Mouse (Mus musculus) telencephalon, adult 2 months (tissue): ENCODE results near the gene Fcrla.
"Not testable (repeated sequence)": the region's sequence is repeated elsewhere in the genome, so short reads cannot be mapped to it uniquely, and the experiment has no call there.

Source experiments
- DNase-seq: peaks from one replicate; pipeline ENCODE4 v3.0.0-alpha.2; 2011; ENCODE audit warnings: low read depth, low spot score

Gene Fcrla

DNA sequence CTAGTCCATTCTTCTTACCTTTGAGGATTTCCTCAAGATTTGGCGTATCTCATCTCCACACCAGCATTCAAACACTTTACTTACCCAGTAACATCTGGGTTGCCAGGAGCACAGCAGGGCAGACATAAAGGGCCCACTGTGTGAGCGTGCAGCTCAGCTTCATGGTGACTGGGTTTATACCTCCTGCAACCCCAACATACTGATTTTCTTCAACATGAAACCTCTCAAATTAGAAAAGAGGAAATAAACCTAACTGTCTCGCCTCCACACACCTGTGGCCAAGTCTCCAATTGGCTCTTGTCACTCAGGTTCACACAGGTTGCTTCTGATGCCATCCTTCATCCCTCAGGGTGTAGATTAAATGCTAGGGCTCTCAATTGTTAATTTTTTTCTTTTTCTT, at the start of gene Fcrla:
Gene Fcrla (minus strand): TSS at position 206 of the 400 bp plus-strand sequence.
- DNase-seq, result no peak

DNA sequence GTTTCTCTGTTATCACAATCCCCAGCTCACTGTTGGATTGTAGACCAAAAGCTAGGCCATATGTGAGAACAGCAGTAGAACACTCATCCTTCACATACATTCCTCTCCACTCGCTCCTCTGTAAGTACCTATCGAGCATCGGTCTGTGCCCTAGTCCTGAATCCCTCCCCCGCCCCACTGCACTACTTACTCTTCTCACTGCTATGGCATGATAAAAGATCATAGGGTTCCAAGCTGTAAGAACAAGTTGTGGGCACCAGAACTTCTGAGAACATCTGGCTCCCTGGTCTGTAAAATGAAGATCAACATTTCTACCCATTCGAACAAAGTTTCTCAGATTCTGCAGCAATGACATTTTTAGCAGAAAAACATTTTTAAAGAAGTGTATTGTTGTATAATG, 49.1 kb upstream of the Fcrla start, which contains the start of gene Fcgr2b:
Gene Fcgr2b (minus strand): TSS at position 101 of the 400 bp plus-strand sequence.
- DNase-seq, result no peak

DNA sequence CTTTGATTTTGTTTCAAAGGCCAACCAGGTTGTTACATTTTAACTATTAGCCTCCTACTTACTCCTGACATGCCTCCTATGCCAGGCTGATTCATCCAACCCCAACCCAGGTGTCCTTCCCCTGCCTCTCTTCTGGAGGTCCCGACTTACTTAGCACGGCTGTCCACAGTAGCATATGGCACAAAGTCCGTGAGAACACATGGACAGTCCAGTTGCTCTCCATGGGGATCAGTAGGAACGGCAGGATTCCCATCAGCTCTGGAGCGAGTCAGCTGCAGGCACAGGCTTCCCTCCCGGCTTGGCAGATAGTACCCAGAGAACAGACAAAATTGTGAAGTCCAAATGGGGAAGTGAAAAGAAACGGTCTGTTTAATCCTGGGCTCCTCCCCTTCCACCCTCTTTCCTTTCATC, 48.4 kb upstream of the Fcrla start:
- DNase-seq, result no peak

DNA sequence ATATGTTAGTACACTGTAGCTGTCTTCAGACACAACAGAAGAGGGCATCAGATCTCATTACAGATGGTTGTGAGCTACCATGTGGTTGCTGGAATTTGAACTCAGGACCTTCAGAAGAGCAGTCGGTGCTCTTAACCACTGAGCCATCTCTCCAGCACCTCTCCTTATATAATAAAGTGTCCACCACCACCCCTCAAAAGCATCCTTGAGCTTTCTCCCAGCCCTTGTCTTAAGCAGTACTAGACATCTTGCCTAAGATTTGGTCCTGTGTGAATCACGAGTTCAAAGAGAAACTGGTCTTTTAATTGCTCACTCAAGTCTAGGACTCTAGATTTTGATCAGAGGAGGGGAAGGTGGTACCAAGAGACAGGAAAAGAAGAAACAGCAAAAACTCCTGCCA, 48.0 kb upstream of the Fcrla start:
- DNase-seq, result not testable (repeated sequence)

DNA sequence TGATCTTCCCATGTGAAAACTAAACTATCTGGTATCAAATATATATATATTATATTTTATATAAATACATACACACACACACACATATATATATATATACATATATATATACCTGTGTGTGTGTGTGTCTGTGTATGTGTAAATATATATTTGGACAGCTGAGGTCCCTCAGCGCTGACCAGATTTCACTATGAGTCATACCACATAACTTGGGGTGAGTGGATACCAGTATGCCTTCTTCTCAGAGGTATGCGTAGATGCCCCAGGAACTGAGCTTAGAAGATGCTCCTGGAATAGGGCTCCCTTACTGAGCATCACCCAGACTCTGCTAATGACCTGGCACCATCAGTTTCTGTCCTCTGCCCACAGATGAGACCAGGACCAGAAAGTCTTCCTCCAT, 47.4 kb upstream of the Fcrla start:
- no peak for DNase-seq

DNA sequence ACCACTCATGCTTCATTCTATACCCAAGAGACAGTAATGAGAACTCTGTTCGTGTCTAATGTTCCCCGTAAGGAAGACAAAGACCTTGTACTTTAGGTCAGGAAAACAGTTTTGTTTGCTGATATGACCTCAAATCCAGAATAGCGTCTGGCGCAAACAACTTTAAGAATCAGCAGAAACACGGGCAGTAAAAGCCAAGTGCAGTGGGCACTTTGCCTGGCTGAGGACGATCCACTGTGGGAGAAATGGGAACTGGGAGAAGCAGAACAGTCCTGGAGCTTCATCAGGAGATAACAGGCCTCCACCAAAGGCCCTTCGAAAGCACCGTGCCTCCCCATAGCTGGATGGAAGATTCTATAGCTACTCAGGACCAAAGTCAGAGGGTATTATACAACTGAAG, 46.8 kb upstream of the Fcrla start:
- no peak for DNase-seq

DNA sequence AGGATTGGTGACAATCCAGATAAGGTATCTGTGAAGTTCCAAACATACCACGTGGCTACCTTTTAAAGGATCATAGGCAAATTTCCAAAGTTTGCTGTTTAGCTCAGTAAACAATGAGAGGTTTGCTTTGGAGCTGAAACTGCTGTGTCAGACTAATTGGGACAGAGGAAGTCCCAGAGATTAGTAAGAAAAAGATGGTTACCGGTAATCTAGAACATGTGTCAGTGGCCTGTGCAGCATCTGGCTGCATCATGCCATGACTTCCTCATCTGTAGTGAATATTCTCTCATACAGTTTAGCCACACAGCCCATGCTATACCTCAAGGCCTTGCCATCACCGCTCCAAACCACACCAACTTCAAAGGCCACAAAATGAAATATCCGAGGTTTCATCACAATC, 45.6 kb upstream of the Fcrla start:
- no peak for DNase-seq

DNA sequence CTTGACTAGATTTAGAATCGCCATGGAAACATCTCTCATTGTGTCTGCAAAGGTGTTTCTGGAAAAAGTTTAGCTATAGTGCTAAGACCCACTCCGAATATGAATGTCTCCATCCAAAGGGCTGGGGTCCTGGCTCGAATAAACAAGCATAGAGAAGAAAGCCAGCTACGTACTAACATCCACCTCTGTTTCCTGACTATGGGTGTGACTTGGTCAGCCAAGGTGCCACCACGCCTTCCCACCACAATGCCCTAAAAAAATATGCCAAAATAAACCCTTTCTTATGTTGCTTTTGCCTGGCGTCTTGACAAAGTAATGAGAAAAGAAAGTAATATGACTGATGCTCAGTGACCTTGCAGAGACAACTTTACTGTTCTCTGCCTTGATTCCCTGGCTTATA, 45.1 kb upstream of the Fcrla start:
- no peak for DNase-seq

DNA sequence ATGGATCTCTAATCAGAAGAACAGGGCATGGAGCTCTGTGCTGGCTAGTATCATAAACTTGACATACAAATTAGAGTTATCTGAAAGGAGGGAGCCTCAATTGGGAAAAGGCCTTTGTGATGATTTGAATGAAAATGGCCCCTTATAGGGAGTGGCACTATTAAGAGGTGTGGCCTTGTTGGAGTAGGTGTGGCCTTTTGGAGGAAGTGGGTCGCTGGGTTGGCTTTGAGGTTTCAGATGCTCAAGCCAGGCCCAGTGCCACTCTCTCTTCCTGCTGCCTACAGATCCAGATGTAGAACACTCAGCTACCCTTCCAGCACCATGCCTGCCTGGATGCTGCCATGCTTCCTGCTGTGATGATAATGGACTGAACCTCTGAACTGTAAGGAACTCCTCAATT, 41.2 kb upstream of the Fcrla start:
- DNase-seq, result no peak

DNA sequence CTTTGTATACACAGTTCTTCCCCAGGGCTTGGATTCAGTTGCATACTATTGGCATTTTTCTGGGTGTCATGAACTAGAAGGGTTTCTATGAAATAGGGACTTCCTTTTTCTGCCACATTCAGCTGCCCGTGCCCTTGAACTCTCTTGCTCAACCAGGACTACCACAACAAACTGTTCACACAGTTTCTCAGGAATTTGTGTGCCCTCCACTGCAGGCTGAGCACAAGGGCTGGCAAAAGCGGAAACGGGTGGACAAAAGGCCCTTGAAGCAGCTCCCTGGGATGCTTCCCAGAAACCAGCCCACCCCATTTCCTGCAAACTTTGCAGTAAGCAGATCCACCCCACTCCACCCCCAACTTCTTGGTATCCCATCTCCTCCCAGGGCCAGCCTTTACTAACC, 40.2 kb upstream of the Fcrla start:
- no peak for DNase-seq

DNA sequence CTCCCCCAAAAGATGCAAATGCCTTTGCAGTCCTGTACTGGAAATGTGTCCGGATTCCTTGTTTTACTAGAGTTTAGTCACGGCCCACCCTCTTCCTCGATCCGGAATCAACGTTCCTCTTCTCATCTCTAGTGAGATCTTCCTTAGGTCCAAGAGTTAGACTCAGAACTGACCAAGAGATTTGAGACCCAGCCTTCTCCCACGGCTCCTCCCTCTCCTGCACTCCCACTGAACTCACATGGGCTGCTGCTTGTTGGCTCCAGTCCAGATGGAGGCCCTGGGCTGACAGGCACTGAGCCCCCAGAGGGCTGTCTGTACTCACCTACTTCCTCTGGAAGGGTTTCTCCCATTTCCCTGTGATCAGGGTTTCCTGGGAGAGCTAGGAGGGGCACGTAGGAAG, 35.7 kb upstream of the Fcrla start:
- DNase-seq, result no peak

DNA sequence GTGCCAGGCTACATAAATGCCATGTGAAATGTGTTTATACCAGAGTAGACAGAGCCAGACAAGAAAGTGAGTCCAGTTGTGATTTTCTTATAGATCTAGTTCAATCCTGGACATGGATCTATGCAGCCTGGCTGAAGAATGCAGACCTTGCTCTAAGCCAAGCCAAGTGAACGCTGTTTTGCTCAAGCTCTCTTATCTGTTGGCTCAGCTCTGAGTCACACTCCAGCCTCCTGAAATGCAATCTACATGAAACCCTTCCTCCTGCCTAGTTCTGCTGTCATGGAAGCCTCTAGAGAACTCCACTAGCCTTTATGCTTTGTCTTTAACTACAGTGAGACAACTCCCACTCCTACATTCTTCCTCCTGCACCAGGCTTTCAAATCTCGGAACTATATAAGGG, 34.9 kb upstream of the Fcrla start:
- DNase-seq, result no peak

DNA sequence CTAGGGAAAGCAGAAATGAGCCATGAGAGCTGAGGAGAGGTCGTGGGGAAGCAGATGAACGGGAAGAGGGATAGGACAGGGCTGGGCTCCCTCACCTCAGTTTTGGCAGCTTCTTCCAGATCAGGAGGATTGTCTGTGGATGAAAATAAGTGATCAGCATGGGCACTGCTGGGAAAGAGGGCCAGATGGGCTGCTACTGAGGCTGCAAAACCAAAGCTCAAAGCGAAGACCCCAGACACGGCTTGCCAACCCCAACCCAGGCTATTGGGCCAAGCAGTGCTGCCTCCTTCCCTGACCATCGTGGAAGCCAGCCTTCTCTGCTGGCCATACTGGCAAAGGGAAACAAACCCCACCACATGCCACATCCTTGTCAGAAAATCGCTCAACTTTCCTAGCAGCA, 33.7 kb upstream of the Fcrla start:
- no peak for DNase-seq

DNA sequence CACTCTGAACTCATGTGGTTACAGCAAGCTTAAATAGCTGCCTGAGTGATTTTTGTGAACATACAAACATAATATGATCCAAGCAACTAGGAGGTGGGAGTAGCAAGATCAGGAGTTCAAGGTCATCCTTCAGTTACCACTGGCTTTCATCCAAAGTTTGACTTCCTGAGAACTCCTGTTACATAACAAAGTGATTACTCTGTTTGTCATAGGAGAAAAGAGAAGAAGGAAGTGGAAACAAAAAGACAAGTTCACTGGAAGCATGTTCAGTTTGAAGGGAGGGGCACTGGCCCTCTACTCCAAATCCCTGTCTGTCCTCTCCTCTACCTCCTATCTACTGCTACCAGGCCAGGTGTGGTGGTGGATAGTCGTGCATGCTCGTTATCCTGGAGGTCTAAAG, 32.4 kb upstream of the Fcrla start:
- DNase-seq, result no peak

DNA sequence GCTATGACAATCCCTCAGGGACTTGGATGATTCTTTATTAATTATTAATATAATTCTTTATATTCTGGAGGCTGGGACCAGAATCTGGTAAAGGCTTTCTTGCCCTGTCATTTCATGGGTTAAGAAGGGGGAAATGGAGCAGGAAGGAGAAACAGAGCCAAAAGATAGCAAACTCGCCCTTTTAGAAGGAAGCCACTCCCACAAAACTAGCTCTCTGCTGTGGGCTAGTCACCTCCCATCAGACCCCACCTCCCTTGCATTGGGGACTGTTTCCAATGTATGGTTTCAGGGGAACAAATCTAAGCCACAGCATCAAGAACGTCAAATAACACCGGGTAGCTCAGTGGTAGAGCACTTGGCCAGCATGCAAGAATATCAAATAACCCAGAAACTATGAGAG, 30.8 kb upstream of the Fcrla start:
- DNase-seq, result no peak

DNA sequence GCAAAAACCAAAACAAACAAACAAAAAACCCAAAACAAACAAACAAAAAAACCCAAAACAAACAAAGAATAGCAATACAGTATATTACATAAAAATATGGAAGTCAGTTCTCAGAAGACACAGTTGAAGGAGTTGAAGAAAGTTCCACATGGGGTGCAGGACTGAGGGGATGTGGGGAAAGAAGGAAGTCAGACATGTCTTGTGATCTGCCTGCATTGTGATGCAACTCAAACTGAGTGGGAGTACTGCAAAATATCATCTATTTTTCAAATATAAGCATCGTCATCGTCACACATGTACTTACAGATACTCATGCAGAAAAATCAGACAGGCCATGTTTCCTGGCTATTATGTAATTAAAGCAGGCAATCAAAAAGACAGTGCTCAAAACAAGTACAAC, 25.8 kb upstream of the Fcrla start:
- no peak for DNase-seq

DNA sequence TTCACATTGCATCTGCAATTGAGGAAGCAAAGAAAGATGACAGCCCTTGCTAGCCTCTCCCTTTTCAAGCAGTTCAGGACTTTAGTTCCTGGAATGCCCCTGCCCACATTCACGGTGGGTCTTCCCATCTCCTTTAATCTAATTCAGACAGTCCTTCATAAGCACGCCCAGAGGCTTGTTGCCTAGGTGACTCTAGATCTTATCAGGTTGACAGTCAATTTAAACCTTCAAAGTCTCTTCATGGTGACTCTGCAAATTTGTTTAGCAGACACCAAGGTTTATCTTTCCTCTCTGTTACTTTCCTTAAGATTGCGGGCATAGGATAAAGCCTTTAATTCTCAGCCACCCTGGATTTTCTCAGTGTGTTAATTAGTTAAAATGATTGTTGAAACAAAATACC, 23.4 kb upstream of the Fcrla start:
- DNase-seq, result no peak

DNA sequence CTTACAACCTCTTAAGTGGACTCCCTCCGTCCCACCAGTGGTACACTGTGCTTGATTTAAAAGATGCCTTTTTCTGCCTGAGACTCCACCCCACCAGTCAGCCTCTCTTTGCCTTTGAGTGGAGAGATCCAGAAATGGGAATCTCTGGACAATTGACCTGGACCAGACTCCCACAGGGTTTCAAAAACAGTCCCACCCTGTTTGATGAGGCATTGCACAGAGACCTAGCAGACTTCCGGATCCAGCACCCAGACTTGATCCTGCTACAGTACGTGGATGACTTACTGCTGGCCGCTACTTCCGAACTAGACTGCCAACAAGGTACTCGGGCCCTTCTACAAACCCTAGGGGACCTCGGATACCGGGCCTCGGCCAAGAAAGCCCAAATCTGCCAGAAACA, 17.5 kb upstream of the Fcrla start:
- DNase-seq, result not testable (repeated sequence)

DNA sequence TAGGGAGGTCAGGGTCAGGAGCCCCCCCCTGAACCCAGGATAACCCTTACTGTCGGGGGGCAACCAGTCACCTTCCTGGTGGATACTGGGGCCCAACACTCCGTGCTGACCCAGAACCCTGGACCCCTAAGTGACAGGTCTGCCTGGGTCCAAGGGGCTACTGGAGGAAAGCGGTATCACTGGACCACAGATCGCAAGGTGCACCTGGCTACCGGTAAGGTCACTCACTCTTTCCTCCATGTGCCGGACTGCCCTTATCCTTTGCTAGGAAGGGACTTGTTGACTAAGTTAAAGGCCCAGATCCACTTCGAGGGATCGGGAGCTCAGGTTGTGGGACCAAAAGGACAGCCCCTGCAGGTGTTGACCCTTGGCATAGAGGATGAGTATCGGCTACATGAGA, 16.8 kb upstream of the Fcrla start:
- not testable (repeated sequence) for DNase-seq

DNA sequence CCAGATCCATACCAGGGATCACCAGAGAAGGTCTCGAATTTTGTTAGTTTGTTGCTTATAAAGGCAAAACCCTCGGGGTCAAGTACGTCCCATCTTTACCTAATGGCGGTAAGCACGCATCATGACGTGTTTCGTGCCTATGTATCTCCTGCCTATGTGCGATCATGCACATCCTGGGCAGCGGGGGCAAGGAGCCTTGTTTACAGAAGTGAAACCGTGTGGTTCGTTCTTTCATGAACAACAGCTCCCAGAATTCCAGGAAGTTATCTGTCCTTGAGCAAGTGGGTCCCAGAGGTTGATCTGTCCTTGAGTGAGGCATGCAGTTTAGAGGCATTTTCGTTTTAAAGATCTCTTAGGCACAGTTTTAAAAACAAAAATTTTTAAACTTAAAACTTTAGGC, 11.9 kb upstream of the Fcrla start:
- DNase-seq, result no peak

DNA sequence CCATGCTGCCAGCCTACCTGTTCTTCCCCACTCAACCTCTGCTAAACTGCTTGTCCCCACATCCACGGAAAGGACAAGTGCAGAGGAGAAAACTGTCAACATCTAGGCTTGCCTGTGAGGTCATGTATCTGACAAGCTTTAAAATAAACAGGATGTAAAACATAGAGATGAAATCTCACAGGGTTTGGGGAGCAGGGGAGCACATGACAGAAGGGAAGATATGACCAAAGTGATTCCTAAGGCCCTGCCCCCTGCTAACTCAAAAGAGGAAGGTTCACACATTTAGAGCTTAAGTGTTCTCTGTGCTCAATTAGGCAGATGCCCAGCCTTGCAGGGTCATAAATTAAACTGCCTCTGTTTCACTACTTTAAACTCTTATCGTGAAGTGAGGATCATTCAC, 7.0 kb upstream of the Fcrla start:
- DNase-seq, result no peak

DNA sequence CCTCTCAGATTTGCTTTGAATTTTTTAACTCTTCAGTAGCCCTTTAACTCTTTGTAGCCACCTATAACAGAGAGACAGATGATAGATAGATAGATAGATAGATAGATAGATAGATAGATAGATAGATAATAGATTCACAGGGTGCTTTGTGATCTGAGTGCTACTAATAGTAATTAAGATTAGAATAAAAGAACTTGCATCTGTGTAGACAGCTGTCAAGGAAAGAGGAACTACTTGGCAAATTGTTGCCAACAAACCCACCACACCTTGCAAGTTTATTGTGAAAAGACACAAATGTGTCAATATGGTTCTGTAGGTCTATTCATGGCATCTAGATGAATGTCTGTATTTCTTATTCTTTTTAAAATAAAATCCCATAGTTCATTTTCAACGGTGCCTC, 6.6 kb upstream of the Fcrla start:
- no peak for DNase-seq

DNA sequence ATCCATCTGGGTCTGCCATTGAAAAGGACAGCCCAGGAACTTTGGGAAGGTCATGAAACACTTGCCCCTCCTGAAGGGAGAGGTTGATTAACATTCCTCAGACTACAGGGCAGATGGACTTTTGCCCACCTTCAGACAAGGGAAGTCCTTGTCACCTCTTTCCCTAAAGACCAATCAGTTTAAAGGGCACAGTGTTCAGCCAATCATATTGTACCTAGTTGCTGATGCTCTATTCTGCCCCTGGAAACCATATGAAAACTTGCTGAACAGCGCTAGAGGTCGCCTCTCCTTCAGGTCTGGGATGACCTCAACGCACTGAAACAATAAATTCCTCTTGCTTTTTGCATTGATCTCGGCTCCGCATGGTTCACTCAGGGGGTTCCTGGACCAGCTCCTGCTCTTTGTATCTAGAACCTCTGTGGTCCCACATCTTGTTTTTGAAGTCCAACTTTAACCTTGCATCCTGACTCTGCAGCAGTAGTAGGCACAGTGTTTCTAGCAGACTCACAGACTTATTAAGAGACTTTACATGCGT, 6.1 kb upstream of the Fcrla start:
- DNase-seq, result no peak

DNA sequence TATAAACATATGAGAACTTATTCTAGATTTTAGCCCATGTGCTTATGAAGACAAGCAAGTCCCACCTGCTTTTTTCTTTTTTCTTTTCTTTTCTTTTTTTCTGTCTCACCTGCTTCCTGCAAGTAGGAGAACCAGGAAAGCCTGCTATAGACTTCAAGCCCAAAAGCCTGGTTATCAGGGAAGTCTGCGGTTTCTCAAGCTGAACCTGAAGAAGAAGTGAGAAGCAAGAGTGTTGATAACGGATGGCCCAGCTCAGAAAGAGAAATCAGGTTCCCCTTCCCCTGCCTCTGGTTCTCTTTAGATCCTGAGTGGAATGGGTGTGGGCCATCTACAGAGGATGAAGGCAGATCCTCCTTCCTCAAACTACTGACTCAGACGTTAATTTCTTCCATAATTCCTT, 4.7 kb upstream of the Fcrla start:
- no peak for DNase-seq

DNA sequence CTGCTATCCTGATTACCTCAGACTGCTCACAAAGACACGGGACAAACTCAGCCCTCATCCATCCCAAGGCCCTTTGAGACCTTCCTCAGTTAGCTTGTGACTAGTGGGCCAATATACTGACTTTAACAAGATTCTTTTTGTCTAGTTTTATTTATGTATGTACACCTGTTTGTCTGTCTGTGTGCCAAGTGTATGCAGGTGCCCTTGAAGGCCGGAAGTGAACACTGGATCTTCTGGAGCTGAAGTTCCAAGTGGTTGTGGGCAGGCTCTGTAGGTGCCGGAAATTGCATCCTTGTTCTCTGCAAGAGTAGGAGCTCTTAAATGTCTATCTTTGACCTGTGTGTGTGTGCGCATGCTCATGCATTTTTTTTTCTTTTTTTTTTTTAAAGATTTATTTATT, 1.9 kb upstream of the Fcrla start:
- no peak for DNase-seq
